Mouse (Mus musculus) myocyte (in vitro differentiated cells): ENCODE measurements at regions not wholly inside any gene's neighbourhood (a gene's known extent, or its start where the extent isn't known, plus 50 kb on each side); places are given as distances from the start of the nearest gene placed in this dataset.

Experiments
- CEBPB ChIP-seq: IDR thresholded peaks from 2 replicates; pipeline ENCODE4 v1.6.1; 2011; ENCODE audit warnings: mild to moderate bottlenecking, moderate library complexity; ENCODE audit not compliant: poor library complexity, insufficient read depth, severe bottlenecking
- POLR2AphosphoS2 ChIP-seq: IDR thresholded peaks from one replicate; pipeline ENCODE4 v1.6.1; 2011; ENCODE audit warnings: low read depth, control low read depth; ENCODE audit not compliant: insufficient read length

- TF ChIP-seq POLR2AphosphoS2 (no peak), CEBPB (no peak)
Observed at GRCm38 (mm10) chr11:79863487-79864175, 98.6 kb downstream of the Utp6 start.
